In genomic region chr10:97381586-97381985, GRCm38 (mm10) we compare ENCODE assay signal across 26 mouse cellular contexts.
DNase-seq lines count a peak whose midpoint lies in the region; ATAC-seq and TF ChIP-seq lines count a peak whose summit lies in the region.
"Had no signal": no experiment of that assay in that cellular context is flagged by ENCODE, and none has a peak within 500 bp of the region (broad histone marks: within the 10 kb centered on the region; RNA-seq: fewer than 3 reads in every experiment).

No protein-coding gene starts in this region.

- no peak for ATAC-seq in hindbrain, postnatal 0 days
- ATAC-seq in megakaryocyte, adult 5-6 weeks (ENCODE audit: poor library complexity, severe bottlenecking): no peak
- ATAC-seq: forebrain, postnatal 0 days; hindbrain, embryonic 16.5 days; intestine, embryonic 16.5 days; liver, embryonic 12.5 days; liver, postnatal 0 days; Patski had no signal

- DNase-seq in gastrocnemius, adult 18-20 months (ENCODE audit: low spot score): peak; percentile 64
- no peak for DNase-seq in gastrocnemius, postnatal 10 days
- DNase-seq in lung, postnatal 10 days: peak; percentile 34
- no peak for DNase-seq in lung, postnatal 4 days
- DNase-seq in gastrocnemius, postnatal 14 days: peak; percentile 19
- DNase-seq in lung, postnatal 36 days: peak; percentile 15
- no peak for DNase-seq in hindbrain, postnatal 0 days (ENCODE audit: low spot score)
- DNase-seq: adrenal gland, postnatal 10 days; cerebellum, adult 11-12 months; cerebellum, adult 9-11 months; forebrain, postnatal 0 days; kidney, adult 9 months; kidney, postnatal 10 days; layer of hippocampus, postnatal 36 days; left cerebral cortex, postnatal 4 days; liver, postnatal 0 days; midbrain, embryonic 14.5 days had no signal

- no peak overlapping the region for H3K4me3 ChIP-seq in hindbrain, postnatal 0 days (ENCODE audit: low read length)
- H3K4me3 ChIP-seq: embryonic facial prominence, embryonic 15.5 days; forebrain, embryonic 12.5 days; liver, embryonic 12.5 days had no signal

- H3K4me1 ChIP-seq in hindbrain, postnatal 0 days (ENCODE audit: insufficient read depth, low read length): no peaks in the 10 kb centered on the region
- H3K4me1 ChIP-seq: forebrain, embryonic 12.5 days; liver, embryonic 12.5 days had no signal

- intact Hi-C loops in gastrocnemius, postnatal 14 days (cut with DNase I; ENCODE audit: low total_unique reads): no loop called here

- H3K9me3 ChIP-seq in hindbrain, postnatal 0 days (ENCODE audit: low read length): no peaks in the 10 kb centered on the region
- H3K9me3 ChIP-seq: embryonic facial prominence, embryonic 15.5 days; forebrain, embryonic 12.5 days; liver, embryonic 12.5 days had no signal

- H3K9ac ChIP-seq in hindbrain, postnatal 0 days (replicated peaks; ENCODE audit: low read length): no peak overlapping the region
- H3K9ac ChIP-seq: embryonic facial prominence, embryonic 15.5 days; forebrain, embryonic 12.5 days; forebrain, postnatal 0 days; liver, embryonic 12.5 days; liver, postnatal 0 days had no signal

- no peak overlapping the region for H3K27ac ChIP-seq in hindbrain, postnatal 0 days
- H3K27ac ChIP-seq: embryonic facial prominence, embryonic 15.5 days; forebrain, embryonic 12.5 days; liver, embryonic 12.5 days; macrophage had no signal

- no peaks in the 10 kb centered on the region for H3K27me3 ChIP-seq in hindbrain, postnatal 0 days (ENCODE audit: insufficient read depth, low read length)
- H3K27me3 ChIP-seq: CH12.LX; embryonic facial prominence, embryonic 15.5 days; forebrain, embryonic 12.5 days; liver, embryonic 12.5 days; Patski had no signal

- no peak for TF ChIP-seq CTCF in hindbrain, postnatal 0 days (IDR thresholded peaks at IDR 0.05; ENCODE audit: low read depth)

- H3K36me3 ChIP-seq in hindbrain, postnatal 0 days (ENCODE audit: insufficient read depth, low read length): no peaks in the 10 kb centered on the region
- H3K36me3 ChIP-seq: embryonic facial prominence, embryonic 15.5 days; forebrain, embryonic 12.5 days; liver, embryonic 12.5 days had no signal

- no peak overlapping the region for H3K4me2 ChIP-seq in hindbrain, postnatal 0 days (ENCODE audit: low read depth, low read length)
- H3K4me2 ChIP-seq: embryonic facial prominence, embryonic 15.5 days; forebrain, embryonic 12.5 days; liver, embryonic 12.5 days had no signal

Comparison
In these comparisons a context has a peak if more than half of its experiments do, and no peak if none do; other contexts are left out.
1. DNase-seq: peak in gastrocnemius, adult 18-20 months (single experiment), lung, postnatal 10 days (single experiment), gastrocnemius, postnatal 14 days (single experiment) and lung, postnatal 36 days (single experiment); none in gastrocnemius, postnatal 10 days (single experiment), lung, postnatal 4 days (0 of 2) and hindbrain, postnatal 0 days (single experiment).